Mouse (Mus musculus) thymus, adult 18-20 months (tissue): ENCODE measurements around the gene Ccdc107.
"Not testable (repeated sequence)": the region's sequence is repeated elsewhere in the genome, so short reads cannot be mapped to it uniquely, and the experiment has no call there.

Experiments
- DNase-seq, 2 experiments: peaks; one replicate each; pipeline ENCODE4 v3.0.0; 2022; ENCODE audit warnings: mixed read lengths in 2 of 2

The Ccdc107 gene

DNA sequence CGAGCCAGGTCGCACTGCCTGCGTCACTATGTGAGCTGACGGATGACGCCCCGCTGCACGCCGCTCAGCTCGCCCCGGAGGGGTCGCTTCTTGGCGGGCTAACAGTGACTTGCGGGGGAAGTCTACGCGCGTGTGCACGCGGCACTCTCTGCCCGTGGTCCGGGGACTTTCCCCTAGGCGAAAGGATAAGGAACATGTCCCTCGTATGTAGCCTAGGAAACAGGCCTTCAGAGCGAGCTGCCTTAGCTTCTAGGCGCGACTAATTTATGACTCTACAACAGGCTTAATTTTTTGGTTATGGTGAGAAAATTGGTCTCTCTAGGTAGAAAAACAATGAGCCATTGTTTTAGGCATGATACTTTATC is at the start of gene Ccdc107:
Gene Ccdc107, plus strand, starts transcription at position 80 of the 365 bp plus-strand sequence.
- peak; percentile 93 to 96 for DNase-seq

DNA sequence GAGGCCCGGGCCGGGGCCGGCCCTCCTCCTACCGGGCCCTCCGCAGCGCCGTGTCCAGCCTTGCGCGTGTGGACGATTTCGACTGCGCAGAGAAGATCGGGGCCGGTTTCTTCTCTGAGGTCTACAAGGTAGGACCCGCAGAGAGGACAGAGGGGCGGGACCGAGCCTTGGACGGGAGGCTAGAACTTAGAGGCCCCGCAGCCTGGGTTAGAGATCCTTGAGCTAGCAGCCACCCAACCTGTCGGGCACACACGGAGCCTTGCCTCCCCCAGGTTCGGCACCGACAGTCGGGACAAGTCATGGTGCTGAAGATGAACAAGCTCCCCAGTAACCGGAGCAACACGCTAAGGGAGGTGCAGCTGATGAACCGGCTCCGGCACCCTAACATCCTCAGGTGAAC is 49.2 kb upstream of the Ccdc107 start:
- no peak for DNase-seq

DNA sequence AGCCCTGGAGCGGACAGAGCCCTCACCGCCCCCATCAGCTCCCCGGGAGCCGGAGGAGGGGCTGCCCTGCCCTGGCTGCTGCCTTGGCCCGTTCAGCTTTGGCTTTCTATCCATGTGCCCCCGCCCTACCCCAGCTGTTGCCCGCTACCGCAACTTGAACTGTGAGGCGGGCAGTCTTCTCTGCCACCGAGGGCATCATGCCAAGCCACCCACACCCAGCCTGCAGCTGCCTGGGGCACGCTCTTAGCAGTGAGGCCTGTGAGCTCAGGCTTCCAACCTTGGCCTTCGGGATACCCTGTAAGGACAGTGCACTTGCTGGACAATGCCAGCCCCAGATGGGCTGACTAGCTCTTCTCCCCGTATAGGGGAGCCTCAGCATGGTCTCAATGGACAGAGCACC is 45.4 kb upstream of the Ccdc107 start:
- no peak for DNase-seq

DNA sequence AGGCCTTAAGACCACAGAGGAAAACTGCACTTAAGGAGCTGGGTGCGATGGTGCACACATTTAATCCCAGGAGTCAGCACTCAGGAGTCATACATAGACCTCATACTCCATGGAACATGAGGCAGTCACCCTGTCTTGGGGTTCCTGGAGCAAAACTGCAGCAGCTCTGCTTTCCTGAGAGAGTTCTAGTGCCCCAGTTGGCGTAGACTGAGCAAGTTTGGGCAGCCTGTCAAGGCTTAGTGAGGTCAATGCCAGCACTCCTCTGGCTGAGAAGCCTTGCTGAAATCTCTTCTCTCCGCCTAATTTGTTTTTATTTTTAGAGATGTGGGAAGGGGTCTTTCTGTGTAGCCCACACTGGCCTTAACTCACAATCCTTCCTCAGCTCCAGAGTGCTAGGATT is 44.1 kb upstream of the Ccdc107 start:
- DNase-seq: no peak

DNA sequence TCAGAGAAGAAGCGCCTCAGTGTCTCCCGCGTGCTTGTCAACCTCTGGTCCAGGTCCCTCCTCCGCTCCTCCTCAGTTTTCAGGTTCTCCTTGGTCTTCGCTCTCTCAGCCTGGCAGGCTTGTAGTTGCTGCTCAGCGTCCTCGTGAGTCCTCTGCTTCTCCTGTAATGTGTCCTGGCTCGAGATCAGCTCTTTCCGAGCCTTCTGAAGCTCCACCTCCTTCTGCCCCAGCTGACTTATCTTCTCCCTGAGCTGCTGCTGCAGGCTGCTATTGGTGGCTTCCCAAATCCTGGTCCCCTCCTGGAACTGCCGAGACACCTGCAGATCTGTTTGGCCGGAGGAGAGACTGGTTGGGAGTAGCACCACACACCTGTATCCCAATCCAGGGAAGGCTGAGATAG is 40.4 kb upstream of the Ccdc107 start:
- no peak for DNase-seq

DNA sequence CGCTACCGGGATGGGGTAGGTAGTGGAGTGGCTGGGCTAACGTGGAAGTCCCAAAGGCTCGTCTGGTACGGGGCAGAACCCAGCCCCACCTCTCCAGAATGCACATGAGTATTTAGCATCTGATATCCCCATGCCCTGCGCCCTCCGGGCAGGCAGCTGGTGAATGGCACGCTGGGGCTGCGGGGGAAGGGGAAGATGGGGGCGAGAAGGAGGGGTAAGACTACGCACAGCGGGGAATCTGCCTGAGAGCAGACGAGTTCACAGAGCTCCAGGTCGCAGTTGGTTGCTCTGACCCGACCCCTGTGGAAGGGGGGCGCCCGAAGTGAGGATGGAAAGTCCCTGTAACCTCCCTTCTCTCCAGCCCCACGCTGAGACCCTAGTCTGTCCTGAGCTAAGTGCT is 39.3 kb upstream of the Ccdc107 start:
- DNase-seq: no peak

DNA sequence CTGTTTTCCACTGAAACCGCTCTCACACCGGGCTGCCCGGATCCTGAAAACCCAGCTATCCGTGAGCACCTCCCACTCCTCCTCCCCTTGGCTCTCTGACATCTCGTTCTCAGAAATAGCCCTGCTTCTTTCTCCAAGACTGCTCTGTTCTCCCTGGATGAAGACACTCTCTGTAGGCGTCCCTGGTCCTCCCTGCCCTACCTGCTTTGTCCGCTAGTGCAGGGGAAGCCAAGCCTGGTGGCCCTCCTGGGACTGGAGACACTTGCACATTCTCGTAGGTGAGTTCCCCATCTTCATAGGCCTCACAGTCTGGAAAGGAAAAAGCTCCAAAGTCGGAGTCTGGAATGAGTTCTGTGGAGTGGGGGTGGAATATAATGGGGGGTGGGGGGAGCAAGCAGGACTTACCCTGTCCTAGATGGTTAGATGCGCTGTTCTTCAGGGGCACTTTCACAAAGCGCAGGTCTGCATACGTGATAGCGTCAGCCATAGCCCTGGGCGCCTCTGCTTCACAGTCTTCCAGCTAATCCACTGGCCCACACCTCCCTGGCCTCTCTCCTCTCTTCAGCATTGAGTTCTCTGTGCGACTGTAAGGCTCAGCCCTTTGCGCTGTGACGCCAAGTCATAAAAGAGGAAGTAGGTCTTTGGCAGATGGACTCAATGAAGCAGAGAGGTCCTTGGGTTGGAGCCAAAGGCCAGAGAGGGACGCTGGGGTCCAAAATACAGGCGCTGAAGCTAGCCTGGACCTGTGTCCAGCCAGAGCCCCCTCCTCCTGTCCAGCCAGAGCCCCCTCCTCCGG is 38.5 kb upstream of the Ccdc107 start, which contains the start of gene Cd72:
Gene Cd72, minus strand, starts transcription at position 588 of the 796 bp plus-strand sequence.
- no peak for DNase-seq

DNA sequence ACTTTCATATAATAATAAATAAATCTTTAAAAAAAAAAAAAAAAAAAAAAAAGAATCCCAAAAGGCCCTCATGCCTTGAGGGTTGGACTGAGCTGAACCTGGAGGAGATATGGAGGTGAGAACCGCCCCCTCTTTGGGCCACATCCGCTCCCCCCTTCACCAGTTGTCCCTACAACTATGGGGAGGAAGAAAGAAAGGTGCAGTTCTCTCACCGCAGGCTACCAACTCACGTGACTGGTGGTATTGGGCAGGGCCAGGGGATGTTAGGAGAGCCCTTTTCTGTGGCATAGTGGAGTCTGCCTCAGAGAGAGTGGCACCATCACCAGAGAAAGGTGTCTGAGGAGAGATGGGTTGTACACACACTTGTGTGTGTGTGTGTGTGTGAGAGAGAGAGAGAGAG is 36.2 kb upstream of the Ccdc107 start:
- peak; percentile 56 to 77 for DNase-seq

DNA sequence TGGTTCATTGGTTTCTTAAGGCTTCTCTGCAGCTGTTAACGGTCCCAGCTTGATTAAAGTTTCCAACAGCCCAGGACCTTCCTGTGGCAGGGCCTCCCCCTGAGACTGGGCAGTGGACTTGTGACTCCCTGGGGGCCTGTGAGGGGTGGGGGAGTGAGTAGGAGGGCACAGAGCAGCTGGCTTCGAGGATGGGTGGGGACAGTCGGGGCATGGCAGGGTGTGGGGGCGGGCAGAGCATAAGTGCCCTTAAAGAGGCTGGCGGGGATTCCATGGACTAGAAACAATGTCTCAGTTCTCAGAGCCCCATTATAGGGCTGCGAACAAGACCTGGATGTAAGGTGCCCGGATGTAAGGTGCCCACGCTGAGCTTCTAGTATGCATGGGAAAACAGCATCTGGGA is 35.6 kb upstream of the Ccdc107 start:
- no peak for DNase-seq

DNA sequence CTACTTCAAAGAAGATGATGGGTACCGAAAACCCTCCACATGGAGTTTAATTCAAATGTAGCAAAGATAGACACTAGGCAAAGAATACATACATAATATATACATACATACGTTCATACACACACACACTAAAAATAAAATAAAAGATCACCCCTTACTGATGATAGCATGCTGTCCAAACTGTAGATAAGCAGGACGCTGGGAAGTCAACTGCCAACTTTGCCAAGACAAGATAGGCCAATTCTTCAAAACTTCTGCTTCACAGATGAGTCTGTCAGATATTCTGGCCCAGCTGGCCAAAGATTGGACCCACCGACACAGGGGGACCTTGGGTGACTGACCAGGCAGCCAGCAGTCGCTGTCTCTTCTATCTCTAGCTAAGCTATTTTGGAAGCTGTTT is 29.6 kb upstream of the Ccdc107 start:
- DNase-seq: no peak

DNA sequence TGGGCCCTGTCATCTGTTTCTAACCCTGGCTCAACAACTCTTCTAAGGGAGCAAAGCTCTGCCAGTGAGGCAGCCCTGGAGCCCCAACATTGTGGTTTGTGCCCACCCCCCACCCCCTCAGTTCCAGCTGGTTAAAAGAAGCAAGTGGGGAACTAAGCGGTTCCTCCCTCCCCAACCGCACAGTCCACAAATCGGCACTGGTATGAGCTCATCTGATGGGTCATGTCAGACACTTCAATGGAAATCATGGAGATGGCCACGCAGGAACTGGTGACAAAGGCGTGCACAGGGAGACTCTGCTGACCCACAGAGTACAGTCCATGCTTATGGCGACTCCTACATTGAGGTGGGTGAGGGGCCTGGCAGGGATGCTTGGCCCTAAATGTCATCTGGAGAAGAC is 26.8 kb upstream of the Ccdc107 start:
- no peak for DNase-seq

DNA sequence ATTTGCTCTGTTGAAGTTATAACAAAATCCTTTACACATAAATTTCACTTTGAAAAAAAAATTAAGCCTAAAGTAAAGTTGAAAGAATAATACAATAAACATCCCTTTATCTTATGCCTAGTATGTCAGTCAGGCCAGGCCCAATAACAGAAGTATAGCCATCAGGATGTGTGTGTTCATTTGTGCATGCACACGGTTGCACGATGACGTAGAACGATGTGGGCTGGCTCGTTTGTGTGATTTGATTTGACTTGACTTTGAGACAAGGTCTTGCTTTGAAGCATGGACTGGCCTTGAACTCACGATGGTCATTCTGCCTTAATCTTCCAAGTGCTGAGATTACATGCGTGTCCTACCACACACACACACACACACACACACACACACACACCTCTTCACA is 25.8 kb upstream of the Ccdc107 start:
- no peak for DNase-seq

DNA sequence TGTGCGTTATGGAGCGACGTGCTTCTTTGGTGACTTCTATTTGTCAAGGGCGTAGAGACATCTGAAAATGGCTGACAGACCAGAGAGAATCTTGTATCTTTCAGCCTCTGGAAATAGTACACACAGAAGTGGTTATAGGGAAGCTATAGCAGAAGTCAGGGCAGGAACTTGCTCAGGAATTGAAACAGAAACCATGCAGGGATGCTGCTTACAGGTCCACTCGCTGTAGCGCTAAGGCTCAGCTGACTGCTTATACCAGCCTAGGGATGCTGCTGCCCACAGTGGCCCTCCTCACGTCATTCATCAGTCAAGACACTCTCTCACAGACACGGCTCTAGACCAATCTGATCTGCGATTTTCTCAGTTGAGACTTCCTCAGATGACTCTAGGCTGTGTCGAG is 22.4 kb upstream of the Ccdc107 start:
- DNase-seq: no peak

DNA sequence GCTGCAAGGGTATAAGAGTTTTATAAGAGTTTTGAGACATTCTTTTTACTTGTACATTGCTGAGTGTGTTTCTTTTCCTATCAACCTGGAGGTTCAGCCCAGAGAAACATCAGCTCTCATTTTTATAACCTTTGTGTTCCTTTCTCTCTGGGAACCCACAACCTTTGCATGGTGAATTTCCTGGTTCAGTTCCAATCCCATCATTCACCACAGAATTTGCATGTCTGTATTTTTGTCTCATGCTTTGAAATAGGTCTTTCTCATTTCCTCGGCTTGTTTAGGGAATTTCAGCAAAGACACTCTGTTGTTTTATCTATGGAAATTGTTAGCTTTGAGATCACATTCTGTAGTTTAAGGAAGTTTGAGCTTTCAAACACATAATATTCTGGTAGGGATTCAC is 19.1 kb upstream of the Ccdc107 start:
- DNase-seq: no peak

DNA sequence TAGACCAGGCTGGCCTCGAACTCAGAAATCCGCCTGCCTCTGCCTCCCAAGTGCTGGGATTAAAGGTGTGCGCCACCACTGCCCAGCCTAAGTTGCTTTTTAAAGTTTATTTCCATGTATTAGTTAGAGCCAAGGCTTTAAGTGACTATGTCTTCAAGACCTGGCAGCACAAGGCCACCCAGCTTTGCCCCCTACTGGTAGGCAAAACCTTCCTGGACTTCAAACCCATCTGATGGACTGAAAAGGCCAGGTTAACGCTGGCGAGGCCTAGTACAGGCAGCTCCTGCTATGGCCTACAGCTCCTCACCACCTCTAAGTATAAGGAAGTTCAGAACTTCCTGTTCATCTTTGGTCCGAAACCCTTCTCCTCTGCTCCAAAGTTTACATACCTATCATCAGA is 16.1 kb upstream of the Ccdc107 start:
- DNase-seq: no peak

DNA sequence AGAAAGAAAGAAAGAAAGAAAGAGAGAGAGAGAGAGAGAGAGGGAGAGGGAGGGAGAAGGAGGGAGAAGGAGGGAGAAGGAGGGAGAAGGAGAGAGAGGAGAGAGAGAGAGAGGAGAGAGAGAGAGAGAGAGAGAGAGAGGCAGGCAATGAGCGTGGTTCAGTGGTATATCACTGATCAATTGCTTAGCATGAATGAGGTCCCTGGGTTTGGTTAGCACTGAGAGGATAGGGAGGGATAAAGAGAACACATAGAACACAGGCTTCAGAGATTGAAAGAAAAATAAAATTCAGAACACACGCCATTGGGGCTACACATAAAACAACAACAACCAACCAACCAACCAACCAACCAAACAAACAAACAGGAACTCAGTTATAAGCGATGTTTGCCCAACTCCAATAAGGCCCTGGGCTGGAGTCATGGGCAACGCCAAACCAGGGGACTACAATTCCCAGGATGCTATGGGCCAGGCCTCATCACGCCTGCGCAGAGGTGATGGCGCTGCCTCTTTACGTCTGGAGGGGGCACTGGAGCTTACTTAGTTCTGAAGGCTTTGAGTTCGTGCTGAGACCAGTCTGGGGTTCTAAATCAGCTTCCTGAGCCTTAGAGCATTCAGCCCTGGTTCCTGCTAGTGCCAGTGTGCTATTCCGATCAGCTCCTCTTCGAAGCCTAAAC is 14.7 kb upstream of the Ccdc107 start:
- peak; percentile 80 to 87 for DNase-seq

DNA sequence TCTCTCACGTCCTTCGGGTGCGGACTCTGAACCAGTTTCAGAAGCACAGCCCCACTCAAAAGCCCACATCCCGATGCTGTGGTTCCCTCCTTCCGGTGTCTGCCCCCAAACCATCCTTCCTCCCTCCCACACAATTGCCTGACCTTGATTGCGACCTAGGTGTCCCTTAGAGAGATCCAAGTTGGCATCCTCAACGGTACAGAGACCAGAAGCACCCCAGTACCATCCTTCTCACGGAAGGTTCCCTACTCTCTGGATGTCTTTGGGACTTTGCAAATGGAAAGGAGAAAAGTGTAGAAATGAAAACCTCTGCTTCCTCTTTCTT is 14.2 kb upstream of the Ccdc107 start:
- DNase-seq: peak; percentile 63 to 80

DNA sequence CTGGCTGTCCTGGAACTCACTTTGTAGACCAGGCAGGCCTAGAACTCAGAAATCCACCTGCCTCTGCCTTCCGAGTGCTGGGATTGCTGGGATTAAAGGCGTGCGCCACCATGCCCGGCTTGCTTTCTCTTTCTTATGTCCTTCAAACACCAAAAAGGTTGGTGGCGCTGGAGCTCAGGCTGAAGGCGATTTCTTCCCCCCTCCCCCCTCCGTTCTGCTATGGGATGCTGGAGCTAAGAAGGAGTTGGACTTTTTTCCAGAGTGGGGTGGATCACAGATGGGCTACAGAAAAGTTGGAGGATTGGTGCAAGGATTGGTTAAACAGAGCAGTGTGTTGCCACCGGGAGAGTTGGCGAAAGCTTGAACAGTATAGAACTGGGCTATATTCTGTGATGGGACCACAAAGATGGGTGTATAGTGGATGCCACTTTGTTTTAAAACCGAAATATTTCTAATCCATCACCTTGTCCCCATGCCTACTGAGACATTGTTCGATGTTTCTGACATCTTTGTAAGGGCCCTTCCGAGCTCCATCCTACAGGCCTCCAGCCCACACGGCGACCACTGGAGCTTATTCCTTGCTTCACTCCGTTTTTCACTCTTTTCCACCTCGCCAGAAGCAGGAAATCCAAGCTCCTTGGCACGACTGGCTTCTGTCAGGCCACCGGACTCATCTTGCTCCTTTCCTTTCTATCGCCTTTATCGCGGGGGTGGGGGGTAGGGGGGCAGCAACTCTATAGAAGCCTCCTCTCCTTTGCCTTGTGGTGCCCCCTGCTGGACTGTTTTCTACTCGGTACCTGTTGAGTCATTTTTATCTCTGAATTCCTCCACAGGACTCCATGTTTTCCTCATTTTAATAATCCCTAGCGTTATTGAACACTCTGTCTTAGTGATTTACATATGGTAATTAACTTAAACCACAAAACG is 13.5 kb upstream of the Ccdc107 start:
- peak in 1 of 2 experiments; percentile 61 for DNase-seq

DNA sequence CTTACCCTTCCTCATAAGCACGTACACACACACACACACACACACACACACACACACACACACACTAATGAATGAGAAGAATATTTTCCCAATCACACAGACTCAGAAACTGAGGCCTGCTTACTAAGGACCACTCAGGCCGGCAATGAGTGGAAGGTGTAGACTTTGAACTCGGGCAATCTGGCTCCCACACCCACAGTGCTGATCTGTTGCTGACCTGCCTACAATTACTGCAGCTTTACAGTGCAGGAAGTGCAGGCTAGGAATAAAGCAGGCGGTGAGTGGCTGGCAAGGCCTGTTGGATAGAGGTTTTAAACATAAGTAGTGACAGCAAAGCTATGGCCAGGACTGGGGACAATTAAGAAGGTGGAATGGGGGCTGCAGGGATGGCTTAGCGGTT is 11.7 kb upstream of the Ccdc107 start:
- no peak for DNase-seq

DNA sequence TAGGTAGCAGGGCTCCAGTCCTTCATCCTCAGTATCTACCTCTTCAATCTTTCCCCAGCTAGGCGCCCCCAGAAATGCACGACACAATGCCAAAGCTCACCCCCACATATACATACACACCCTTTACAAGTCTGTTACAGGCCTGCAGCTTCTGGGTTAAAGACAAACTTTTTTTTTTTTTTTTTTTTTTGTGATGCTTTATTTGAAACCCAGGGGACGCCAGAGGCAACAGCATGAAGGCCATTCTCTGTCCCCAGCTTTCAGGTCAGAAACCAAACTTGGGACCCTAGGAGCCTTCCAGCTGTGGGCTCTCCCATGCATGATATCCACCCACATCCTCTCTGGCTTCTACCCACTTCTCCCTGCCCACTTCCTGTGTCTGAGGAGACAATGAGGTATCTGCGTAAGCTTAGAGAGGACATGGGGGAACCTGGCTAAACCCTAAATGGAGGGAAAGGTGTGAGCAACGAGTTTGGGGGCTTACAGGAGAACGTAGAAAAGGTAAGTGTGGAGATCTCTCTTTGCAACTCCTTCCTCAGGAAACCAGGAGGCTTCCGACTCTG is 10.7 kb upstream of the Ccdc107 start:
- peak in 1 of 2 experiments; percentile 71 for DNase-seq

DNA sequence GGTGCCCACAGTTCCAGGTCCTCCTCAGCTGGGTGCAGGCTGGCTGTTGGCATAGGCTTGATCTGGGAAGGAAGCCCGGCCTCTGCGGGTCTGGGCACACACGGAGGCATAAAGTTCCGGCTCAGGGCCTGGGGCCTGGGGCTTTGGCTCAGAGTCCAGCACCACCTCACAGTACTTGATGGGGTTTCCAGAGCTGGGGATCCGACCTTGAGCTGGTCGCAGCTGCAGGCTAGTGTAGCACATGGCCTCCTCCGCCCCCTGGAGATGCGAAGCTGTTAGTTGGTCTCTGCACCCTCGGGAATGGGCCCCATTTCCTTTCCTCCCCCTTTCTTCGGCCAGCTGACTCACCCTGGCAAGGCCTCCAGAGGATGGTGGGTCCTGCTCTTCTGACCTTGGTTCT is 10.1 kb upstream of the Ccdc107 start:
- peak in 1 of 2 experiments; percentile 47 for DNase-seq

DNA sequence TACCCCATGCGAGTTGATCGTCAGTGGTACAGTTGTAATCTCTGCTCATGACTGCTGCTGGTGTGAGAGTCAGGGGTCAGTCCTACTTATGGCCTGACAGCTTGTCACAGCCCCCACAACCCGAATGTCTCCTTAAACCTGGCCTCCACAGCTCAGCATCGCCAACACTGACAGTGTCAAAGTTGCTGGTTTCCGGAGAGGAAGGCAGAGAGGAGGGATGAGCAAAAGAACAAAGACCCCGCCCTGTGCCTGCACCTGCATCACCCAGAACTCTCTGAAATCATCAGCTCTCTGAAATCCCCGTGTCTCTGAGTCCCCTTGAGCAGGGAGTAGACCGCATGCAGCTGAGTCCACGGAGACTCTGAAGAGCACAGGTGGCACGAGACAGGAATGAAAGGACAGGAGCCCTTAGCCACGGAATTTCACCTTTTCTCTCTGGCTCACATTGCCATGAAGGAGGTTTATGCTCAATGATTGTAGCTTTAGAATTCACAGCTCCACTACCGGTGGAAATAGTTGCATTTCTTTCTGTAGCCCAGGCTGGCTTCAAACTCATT is 9.1 kb upstream of the Ccdc107 start, which contains the start of gene Sit1:
Gene Sit1, minus strand, starts transcription at position 200 of the 557 bp plus-strand sequence.
- DNase-seq: peak; percentile 70 to 86

DNA sequence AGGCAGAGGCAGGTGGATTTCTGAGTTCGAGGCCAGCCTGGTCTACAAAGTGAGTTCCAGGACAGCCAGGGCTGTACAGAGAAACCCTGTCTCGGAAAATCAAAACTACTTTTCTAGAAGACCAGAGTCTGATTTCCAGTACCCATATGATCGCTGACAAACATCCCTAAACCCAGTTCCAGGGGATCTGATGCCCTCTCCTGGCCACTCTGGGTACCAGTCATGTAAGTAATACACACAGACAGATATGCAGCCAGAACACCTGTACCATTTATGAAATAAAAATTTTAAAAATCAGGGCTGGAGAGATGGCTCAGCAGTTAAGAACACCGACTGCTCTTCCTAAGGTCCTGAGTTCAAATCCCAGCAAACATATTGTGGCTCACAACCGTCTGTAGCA is 7.0 kb upstream of the Ccdc107 start:
- not testable (repeated sequence) for DNase-seq
